Mouse (Mus musculus): ENCODE measurements around the gene Ighmbp2.

DNA sequence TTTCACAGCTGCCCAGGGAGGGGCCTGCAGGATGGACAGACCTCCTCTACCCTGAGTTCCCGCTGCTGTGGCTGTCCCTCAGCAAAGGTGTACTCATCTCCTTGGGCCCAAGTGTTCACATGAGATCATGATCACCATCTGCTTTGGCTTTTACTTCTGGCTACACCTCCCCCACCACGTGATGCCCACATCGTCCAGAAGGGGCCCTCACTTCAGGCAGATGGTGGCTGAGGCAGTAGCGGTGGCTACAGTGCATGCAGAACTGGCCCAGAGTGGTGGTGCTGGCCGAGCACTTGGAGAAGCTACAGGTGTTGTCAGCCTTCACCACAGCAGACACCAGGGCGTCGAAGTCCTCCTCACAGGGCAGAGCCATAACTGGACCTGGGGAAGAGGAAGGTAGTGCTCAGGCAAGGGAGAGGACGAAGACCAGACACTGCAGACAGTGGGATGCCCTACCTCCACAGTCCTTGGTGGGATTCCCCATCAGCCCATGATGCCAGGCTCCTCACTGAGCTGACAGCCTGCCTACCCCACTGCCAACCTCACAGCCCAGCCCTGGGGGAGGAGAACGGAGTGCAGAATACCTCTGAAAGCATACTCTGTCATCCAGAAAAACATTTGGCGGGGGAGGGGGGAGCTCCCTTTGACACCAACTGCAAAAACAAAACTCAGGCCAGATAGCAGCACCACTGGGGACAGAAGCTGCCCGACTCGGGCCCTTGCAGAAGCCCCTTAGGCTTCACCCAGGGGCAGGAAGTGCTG is 20.9 kb downstream of the Ighmbp2 start:
- TF ChIP-seq POLR2A (IDR thresholded peaks at IDR 0.05; ENCODE audit: insufficient read depth, low read length) (no peak), CTCF (IDR thresholded peaks at IDR 0.05; ENCODE audit: low read depth, low read length) (no peak)

Data from ES-Bruce4 (cell line).